22 mouse cellular contexts compared by ENCODE assay signal in the genomic region with DNA sequence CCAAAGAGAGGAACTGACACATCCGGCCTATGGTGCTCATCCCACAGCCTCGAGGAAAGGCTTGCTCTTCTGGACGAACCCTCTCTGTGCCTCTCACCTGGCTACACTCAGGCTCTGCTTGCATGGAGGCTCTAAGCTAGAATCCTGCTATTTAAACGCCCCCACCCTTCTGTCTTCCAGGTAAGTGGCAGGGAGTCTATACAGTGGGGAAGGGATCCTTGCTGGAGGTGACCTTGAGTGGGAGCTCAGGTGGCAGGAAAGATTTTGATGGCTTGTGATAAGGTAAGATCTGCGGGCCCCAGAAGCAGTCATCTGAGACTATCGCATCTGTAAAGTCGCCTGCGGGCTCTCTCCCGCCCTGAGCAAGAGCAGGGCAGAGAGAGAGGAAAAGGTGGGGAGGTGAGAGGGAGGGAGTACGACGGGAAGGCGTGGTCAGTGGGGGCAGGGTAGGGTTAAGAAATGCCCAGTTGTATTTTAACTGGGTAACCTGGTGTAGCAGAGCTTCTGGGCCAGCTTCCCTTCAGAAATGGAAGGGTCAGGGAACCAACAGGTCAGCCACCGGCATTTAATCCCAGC. TPM values are rescaled to one million over a fixed set of nuclear protein-coding genes. Genes with fewer than 3 reads are reported as not detected.
DNase-seq lines count a peak whose midpoint lies in the region; ATAC-seq lines count a peak whose summit lies in the region.
"Had no signal": no experiment of that assay in that cellular context is flagged by ENCODE, and none has a peak within 500 bp of the region (broad histone marks: within the 10 kb centered on the region; RNA-seq: fewer than 3 reads in every experiment).

No protein-coding gene starts in this region.

- no peaks in the 10 kb centered on the region for H3K9me3 ChIP-seq in kidney, embryonic 16.5 days (ENCODE audit: low read length)
- H3K9me3 ChIP-seq: embryonic facial prominence, embryonic 10.5 days; forebrain, embryonic 10.5 days; heart, embryonic 12.5 days; hindbrain, embryonic 10.5 days had no signal

- no peak overlapping the region for H3K4me3 ChIP-seq in kidney, embryonic 16.5 days (ENCODE audit: low read length)
- H3K4me3 ChIP-seq: embryonic facial prominence, embryonic 10.5 days; forebrain, embryonic 10.5 days; gastrocnemius, adult 2 months; heart, embryonic 12.5 days; hindbrain, embryonic 10.5 days had no signal

- no peaks in the 10 kb centered on the region; the same call in 1 of the 2 replicates for H3K27me3 ChIP-seq in kidney, embryonic 16.5 days (ENCODE audit: insufficient read depth, low read length)

- H3K4me2 ChIP-seq in kidney, embryonic 16.5 days (replicated peaks; ENCODE audit: low read depth, low read length): no peak overlapping the region
- H3K4me2 ChIP-seq: heart, embryonic 12.5 days; hindbrain, embryonic 14.5 days had no signal

- WGBS in kidney, embryonic 16.5 days: 19% methylated on average over 13 of the region's 13 CpGs

- peaks cover 3% of the 10 kb centered on the region; the same call in 1 of the 2 replicates for H3K4me1 ChIP-seq in kidney, embryonic 16.5 days (ENCODE audit: insufficient read depth, low read length)
- H3K4me1 ChIP-seq: heart, embryonic 12.5 days had no signal

- no peaks in the 10 kb centered on the region for H3K36me3 ChIP-seq in kidney, embryonic 16.5 days (ENCODE audit: insufficient read depth, low read length)
- H3K36me3 ChIP-seq: embryonic facial prominence, embryonic 10.5 days; forebrain, embryonic 10.5 days; heart, embryonic 12.5 days; hindbrain, embryonic 10.5 days had no signal

- H3K9ac ChIP-seq in kidney, embryonic 16.5 days (replicated peaks; ENCODE audit: low read length): no peak overlapping the region
- H3K9ac ChIP-seq: heart, embryonic 12.5 days; hindbrain, embryonic 14.5 days had no signal

- DNase-seq in ZHBTc4 (ENCODE audit: low read depth, low spot score): peak; percentile 36
- peak; percentile 47 to 65 for DNase-seq in kidney, adult 8-10 months
- DNase-seq in kidney, postnatal 25 days: peak; percentile 62 to 82
- DNase-seq in cerebellum, adult 18-20 months: no peak
- DNase-seq in lung, adult 18-20 months: no peak
- no peak for DNase-seq in adrenal gland, adult 18-20 months (ENCODE audit: low spot score in 2 of 2)
- DNase-seq: adrenal gland, postnatal 10 days; cerebellum, adult 11-12 months; cerebellum, postnatal 10 days; gastrocnemius, adult 2 months; gastrocnemius, postnatal 25 days had no signal

- peak overlapping the region; percentile 41; the same call in 1 of the 2 replicates for H3K27ac ChIP-seq in kidney, embryonic 16.5 days (ENCODE audit: low read length)
- H3K27ac ChIP-seq: embryonic facial prominence, embryonic 10.5 days; forebrain, embryonic 10.5 days; gastrocnemius, adult 2 months; hindbrain, embryonic 10.5 days; hindbrain, embryonic 14.5 days had no signal

- peak; percentile 78 for ATAC-seq in kidney, embryonic 16.5 days (ENCODE audit: low FRiP score, low TSS enrichment)
- no peak for ATAC-seq in erythroid progenitor cell, adult 5-6 weeks (replicated peaks; ENCODE audit: low FRiP score, poor library complexity, severe bottlenecking)
- ATAC-seq: forebrain, embryonic 14.5 days had no signal

RNA-seq across cellular contexts. Expression of gene Rhcg, which starts 14.4 kb away (rescaled TPM):
- polyA plus RNA-seq in kidney, embryonic 16.5 days (2015; fragmentation: Nextera tagmentation; extraction: Ambion mirVana): 54.3 and 68.2 TPM in 2 replicates
- total RNA-seq in erythroid progenitor cell, adult 5-6 weeks (2015; ENCODE audit: low replicate concordance): not detected in 2 replicates
- total RNA-seq in erythroid progenitor cell, adult 5-6 weeks (2017; ENCODE audit: low replicate concordance): not detected in 2 replicates
- total RNA-seq in adrenal gland, adult 18-20 months (2021): 10 to 100 TPM; 13.8 to 22.0 TPM
- total RNA-seq: gastrocnemius, adult 2 months; gastrocnemius, postnatal 25 days; heart, adult 8-10 months; heart, postnatal 25 days had no signal
- polyA plus RNA-seq: C2C12; heart, embryonic 12.5 days had no signal

RNA-seq across cellular contexts. Expression of gene Ticrr, which starts 28.1 kb away (rescaled TPM):
- 8.8 and 9.7 TPM in 2 replicates for polyA plus RNA-seq in kidney, embryonic 16.5 days (2015; fragmentation: Nextera tagmentation; extraction: Ambion mirVana)
- total RNA-seq in erythroid progenitor cell, adult 5-6 weeks (2015; ENCODE audit: low replicate concordance): 52.3 and 68.3 TPM in 2 replicates
- total RNA-seq in erythroid progenitor cell, adult 5-6 weeks (2017; ENCODE audit: low replicate concordance): 52.8 and 65.1 TPM in 2 replicates
- total RNA-seq in adrenal gland, adult 18-20 months (2021): under 1 TPM; 0.07 to 0.13 TPM
- total RNA-seq: gastrocnemius, adult 2 months had no signal

Comparison
In these comparisons a context has a peak if more than half of its experiments do, and no peak if none do; other contexts are left out.
1. DNase-seq: peak in ZHBTc4 (single experiment), kidney, adult 8-10 months (2 of 2) and kidney, postnatal 25 days (2 of 2); none in cerebellum, adult 18-20 months (0 of 2), lung, adult 18-20 months (0 of 2) and adrenal gland, adult 18-20 months (0 of 2).
2. RNA of gene Rhcg, which starts 14.4 kb away (total RNA-seq): 13.8 to 22.0 TPM in adrenal gland, adult 18-20 months; not detected in erythroid progenitor cell, adult 5-6 weeks; every median in the first group is over 10 times any median in the second.
3. RNA of gene Ticrr, which starts 28.1 kb away (total RNA-seq): 52.3 to 68.3 TPM in erythroid progenitor cell, adult 5-6 weeks; 0.07 to 0.13 TPM in adrenal gland, adult 18-20 months; every median in the first group is over 10 times any median in the second.